Mouse (Mus musculus): Measurements from ENCODE around the gene Rwdd1. TPM values are rescaled to one million over a fixed set of nuclear protein-coding genes. Genes with fewer than 3 reads are reported as not detected.

Gene Rwdd1
- 75.3 TPM for polyA plus RNA-seq (2017; shearing (Covaris generic))

DNA sequence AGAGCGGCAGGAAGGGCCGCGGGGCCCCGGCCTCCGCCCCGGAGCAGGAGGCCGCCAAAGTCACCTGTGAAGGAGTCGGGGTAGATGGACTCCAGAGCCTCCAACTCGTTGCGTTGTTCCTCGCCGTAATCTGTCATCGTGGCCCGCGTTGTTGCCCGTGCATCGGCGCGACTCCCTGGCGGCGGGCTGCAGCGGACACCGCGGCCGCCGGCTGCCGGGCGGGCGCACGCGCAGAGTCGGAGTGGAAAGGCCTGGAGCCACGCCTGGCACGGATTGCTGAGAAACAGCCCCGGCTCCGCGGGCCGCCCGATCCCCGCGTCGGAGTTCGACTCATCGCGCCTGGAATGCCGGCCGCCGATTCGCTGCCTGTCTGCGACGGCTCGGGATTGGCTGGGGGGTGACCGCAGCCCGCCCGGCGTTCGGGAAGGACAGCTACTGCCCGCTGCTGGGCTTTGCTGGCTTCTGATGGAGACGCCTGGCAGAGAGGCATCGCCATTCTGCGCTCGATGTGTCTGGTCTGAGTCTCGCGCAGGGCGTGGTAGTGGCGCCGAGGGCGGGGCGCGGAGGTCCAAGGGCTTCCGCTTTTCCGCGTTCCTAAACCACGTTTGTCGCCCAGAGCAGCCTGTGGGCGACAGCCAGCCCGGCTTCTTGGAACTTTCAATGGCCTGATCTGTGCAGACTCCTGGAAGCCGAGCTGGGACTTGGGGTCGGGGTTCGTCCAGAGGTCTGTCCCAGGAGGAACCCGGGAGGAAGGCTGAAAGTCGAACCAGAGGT lies at the start of gene Rwdd1:
Gene Rwdd1 (minus strand): TSS at position 323 of the 774 bp plus-strand sequence.

DNA sequence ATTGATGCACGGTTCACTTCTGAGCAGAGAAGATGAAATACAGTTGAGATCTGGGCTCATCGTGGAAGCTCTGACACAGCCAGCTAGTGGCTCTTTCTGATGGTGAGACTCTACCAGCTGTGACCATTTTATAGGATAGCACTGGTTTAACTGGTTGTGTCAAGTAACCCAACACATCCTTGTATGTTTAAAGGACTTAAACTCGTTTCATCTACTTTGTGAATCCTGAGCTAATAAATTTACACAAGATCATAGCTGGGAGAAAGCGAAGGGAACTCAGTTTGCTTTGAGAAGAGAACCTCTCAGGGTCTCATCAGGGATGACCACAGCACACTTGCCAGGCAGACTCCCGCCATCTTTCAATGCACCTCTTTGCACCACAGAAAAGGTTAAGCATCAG lies 24.8 kb upstream of the Rwdd1 start, which contains the start of gene Calhm4:
Gene Calhm4 (minus strand): TSS at position 101 of the 400 bp plus-strand sequence.

GRCm38 (mm10) chr10:34037401-34037800 lies 18.0 kb upstream of the Rwdd1 start, which contains the start of gene Trappc3l:
Trappc3l (plus strand) TSS chr10:34037597.

GRCm38 (mm10) chr10:33950803-33951583 lies 68.4 kb downstream of the Rwdd1 start, which contains the start of gene Zup1:
Zup1 (minus strand) TSS chr10:33951269.

Other genes starting within 250 kb of the Rwdd1 start
- gene Sult3a2, start 232.9 kb downstream of the Rwdd1 start, polyA plus RNA-seq (2017; shearing (Covaris generic)): not detected
- not detected for gene Sult3a1, start 161.9 kb downstream of the Rwdd1 start, polyA plus RNA-seq (2017; shearing (Covaris generic))
- gene Rsph4a, start 114.5 kb downstream of the Rwdd1 start, polyA plus RNA-seq (2017; shearing (Covaris generic)): 0.09 TPM
- 30.3 TPM for gene Zup1, start 68.4 kb downstream of the Rwdd1 start, polyA plus RNA-seq (2017; shearing (Covaris generic))
- gene Trappc3l, start 18.0 kb upstream of the Rwdd1 start, polyA plus RNA-seq (2017; shearing (Covaris generic)): not detected
- gene Calhm4, start 24.7 kb upstream of the Rwdd1 start, polyA plus RNA-seq (2017; shearing (Covaris generic)): not detected
- gene Calhm5, start 76.9 kb upstream of the Rwdd1 start, polyA plus RNA-seq (2017; shearing (Covaris generic)): not detected
- gene Calhm6, start 108.4 kb upstream of the Rwdd1 start, polyA plus RNA-seq (2017; shearing (Covaris generic)): 19.5 TPM
- 10.0 TPM for gene Dse, start 188.1 kb upstream of the Rwdd1 start, polyA plus RNA-seq (2017; shearing (Covaris generic))

All from naive thymus-derived CD4-positive, alpha-beta T cell, adult 5 months (primary cell).